Mouse (Mus musculus) embryonic facial prominence, embryonic 11.5 days (tissue): ENCODE data around the gene Brpf1. TPM values are rescaled to one million over a fixed set of nuclear protein-coding genes. Genes with fewer than 3 reads are reported as not detected.

Source experiments
- ATAC-seq: fragments of 200-750 bp; cut with Nextera tagmentation; replicated peaks from 2 replicates; pipeline ENCODE4 v1.8.0; 2017; ENCODE audit warnings: low read depth; ENCODE audit not compliant: insufficient number of reproducible peaks, low FRiP score, low TSS enrichment
- DNase-seq: peaks from one replicate; pipeline ENCODE4 v3.0.0-alpha.2; 2015; ENCODE audit warnings: low spot score
- H3K27ac ChIP-seq: fragments of 300-500 bp; sonication (generic); replicated peaks from 2 replicates; pipeline ENCODE4 v1.5.1; 2014; ENCODE audit warnings: mild to moderate bottlenecking, low read depth, low read length, control low read depth
- H3K27me3 ChIP-seq: fragments of 300-500 bp; sonication (generic); 2 replicates; pipeline ENCODE4 v1.6.1; 2014; ENCODE audit warnings: mild to moderate bottlenecking, low read length, moderate library complexity, mixed read lengths; ENCODE audit not compliant: control insufficient read depth, insufficient read depth
- H3K36me3 ChIP-seq: fragments of 300-500 bp; sonication (generic); replicated peaks from 2 replicates; pipeline ENCODE4 v1.6.1; 2014; ENCODE audit warnings: low read depth, mild to moderate bottlenecking, low read length, moderate library complexity, mixed read lengths; ENCODE audit not compliant: control insufficient read depth, insufficient read depth
- H3K4me1 ChIP-seq: fragments of 300-500 bp; sonication (generic); 2 replicates; pipeline ENCODE4 v1.6.1; 2014; ENCODE audit warnings: low read length, mixed read lengths; ENCODE audit not compliant: control insufficient read depth, insufficient read depth
- H3K4me2 ChIP-seq: fragments of 300-500 bp; sonication (generic); 2 replicates; pipeline ENCODE4 v1.6.1; 2014; ENCODE audit warnings: low read depth, mild to moderate bottlenecking, control low read depth, low read length, moderate library complexity
- H3K4me3 ChIP-seq: fragments of 300-500 bp; sonication (generic); 2 replicates; pipeline ENCODE4 v1.5.1; 2014; ENCODE audit warnings: low read depth, low read length, control low read depth
- H3K9ac ChIP-seq: fragments of 300-500 bp; sonication (generic); replicated peaks from 2 replicates; pipeline ENCODE4 v1.6.1; 2014; ENCODE audit warnings: mild to moderate bottlenecking, control low read depth, low read length
- H3K9me3 ChIP-seq: fragments of 300-500 bp; sonication (generic); replicated peaks from 2 replicates; pipeline ENCODE4 v1.6.1; 2016; ENCODE audit warnings: mild to moderate bottlenecking, low read length, inconsistent platforms, mixed read lengths; ENCODE audit not compliant: control insufficient read depth
- WGBS: fragments of 180-500 bp; shearing (Covaris S2); extraction: QIAGEN DNeasy Blood & Tissue Kit; methylation state at CpG from one replicate; pipeline ENCODE4 v1.1.7; 2014; 5-methylcytosine and 5-hydroxymethylcytosine counted together
- polyA plus RNA-seq: library from polyadenylated mRNA; unstranded; fragments of >200 nt; fragmentation: Nextera tagmentation; extraction: Ambion mirVana; gene quantifications from 2 replicates; pipeline ENCODE4 v1.2.1, GENCODE M21; 2014

The Brpf1 gene
- polyA plus RNA-seq, 1 experiment from 2014 or later: 17.6 TPM

- H3K4me2 ChIP-seq: no peak overlapping the region
- 84% methylated on average over 6 of the region's 6 CpGs for WGBS
- DNase-seq (no peak), ATAC-seq (no peak)
- no peak overlapping the region for H3K9ac ChIP-seq
- H3K27me3 ChIP-seq: no peaks in the 10 kb centered on the region
- peaks cover 2% of the 10 kb centered on the region for H3K36me3 ChIP-seq
- no peak overlapping the region for H3K27ac ChIP-seq
- H3K4me3 ChIP-seq: no peak overlapping the region
- no peaks in the 10 kb centered on the region for H3K9me3 ChIP-seq
- H3K4me1 ChIP-seq: no peaks in the 10 kb centered on the region
Measured at GRCm38 (mm10) chr6:113334216-113334615, 27.3 kb downstream of the Brpf1 start.

- 81% methylated on average over 8 of the region's 8 CpGs for WGBS
- ATAC-seq: no peak
- H3K27me3 ChIP-seq: no peaks in the 10 kb centered on the region
- peaks cover 2% of the 10 kb centered on the region for H3K36me3 ChIP-seq
- H3K4me2 ChIP-seq: no peak overlapping the region
- H3K4me3 ChIP-seq: no peak overlapping the region
- H3K27ac ChIP-seq: no peak overlapping the region
- no peaks in the 10 kb centered on the region for H3K4me1 ChIP-seq
- no peaks in the 10 kb centered on the region for H3K9me3 ChIP-seq
- no peak for DNase-seq
- H3K9ac ChIP-seq: no peak overlapping the region
Measured at GRCm38 (mm10) chr6:113336852-113337620, 30.1 kb downstream of the Brpf1 start.

GRCm38 (mm10) chr6:113341574-113341973 lies 34.6 kb downstream of the Brpf1 start:
- Histone ChIP-seq H3K27ac (no peak overlapping the region), H3K9me3 (no peaks in the 10 kb centered on the region), H3K27me3 (no peaks in the 10 kb centered on the region), H3K4me3 (no peak overlapping the region), H3K9ac (no peak overlapping the region; the same call in 1 of the 2 replicates), H3K4me2 (no peak overlapping the region), H3K4me1 (no peaks in the 10 kb centered on the region), H3K36me3 (no peaks in the 10 kb centered on the region)
- DNase-seq (no peak), ATAC-seq (no peak)
- 82% methylated on average over 6 of the region's 6 CpGs for WGBS

- peak; percentile 16 for DNase-seq
- Histone ChIP-seq H3K4me2 (no peak overlapping the region), H3K9ac (no peak overlapping the region), H3K27me3 (no peaks in the 10 kb centered on the region), H3K9me3 (no peaks in the 10 kb centered on the region), H3K36me3 (no peaks in the 10 kb centered on the region), H3K4me3 (no peak overlapping the region), H3K4me1 (no peaks in the 10 kb centered on the region), H3K27ac (no peak overlapping the region)
- WGBS: 65% methylated on average over 3 of the region's 7 CpGs
- no peak for ATAC-seq
Measured at GRCm38 (mm10) chr6:113342297-113342696, 35.4 kb downstream of the Brpf1 start.

GRCm38 (mm10) chr6:113343177-113344092 lies 36.5 kb downstream of the Brpf1 start, which contains the start of gene Camk1:
Gene Camk1, minus strand, starts transcription at chr6:113343984.
- Histone ChIP-seq H3K9ac (peak within 1 kb of the TSS; percentile 76), H3K36me3 (no peaks in the 10 kb centered on the region), H3K4me3 (peak within 1 kb of the TSS; percentile 49), H3K27me3 (no peaks in the 10 kb centered on the region), H3K27ac (no peak within 1 kb of the TSS), H3K9me3 (no peaks in the 10 kb centered on the region), H3K4me2 (peak within 1 kb of the TSS; percentile 76), H3K4me1 (no peaks in the 10 kb centered on the region)
- ATAC-seq (peak; percentile 86), DNase-seq (peak; percentile 73)
- WGBS: 15% methylated on average over 32 of the region's 32 CpGs

- H3K4me2 ChIP-seq: no peak overlapping the region
- no peak overlapping the region for H3K27ac ChIP-seq
- no peak overlapping the region for H3K4me3 ChIP-seq
- ATAC-seq: no peak
- DNase-seq: no peak
- 64% methylated on average over 2 of the region's 2 CpGs for WGBS
- H3K27me3 ChIP-seq: no peaks in the 10 kb centered on the region
- no peaks in the 10 kb centered on the region for H3K36me3 ChIP-seq
- H3K9me3 ChIP-seq: no peaks in the 10 kb centered on the region
- no peaks in the 10 kb centered on the region for H3K4me1 ChIP-seq
- peak overlapping the region; percentile 76; the same call in 1 of the 2 replicates for H3K9ac ChIP-seq
Measured at GRCm38 (mm10) chr6:113344321-113344720, 37.4 kb downstream of the Brpf1 start.

GRCm38 (mm10) chr6:113346897-113347296 lies 40.0 kb downstream of the Brpf1 start:
- H3K4me3 ChIP-seq: no peak overlapping the region
- DNase-seq: no peak
- ATAC-seq: no peak
- no peaks in the 10 kb centered on the region for H3K36me3 ChIP-seq
- H3K27me3 ChIP-seq: no peaks in the 10 kb centered on the region
- H3K4me1 ChIP-seq: no peaks in the 10 kb centered on the region
- H3K9ac ChIP-seq: no peak overlapping the region
- H3K27ac ChIP-seq: no peak overlapping the region
- H3K4me2 ChIP-seq: no peak overlapping the region
- H3K9me3 ChIP-seq: no peaks in the 10 kb centered on the region
- WGBS: 70% methylated on average over 4 of the region's 4 CpGs

- Histone ChIP-seq H3K27ac (no peak overlapping the region), H3K27me3 (no peaks in the 10 kb centered on the region), H3K36me3 (no peaks in the 10 kb centered on the region), H3K4me3 (no peak overlapping the region), H3K9me3 (no peaks in the 10 kb centered on the region), H3K4me2 (no peak overlapping the region), H3K4me1 (no peaks in the 10 kb centered on the region), H3K9ac (no peak overlapping the region)
- DNase-seq (no peak), ATAC-seq (no peak)
Measured at GRCm38 (mm10) chr6:113350538-113350937, 43.6 kb downstream of the Brpf1 start.
